Mouse (Mus musculus) R1 (cell line): ENCODE results near the gene Rgs3.

Experiments used
- DNase-seq: peaks from one replicate; pipeline ENCODE4 v3.0.0-alpha.2; 2018; ENCODE audit warnings: low read depth, low spot score

Rgs3 gene

GRCm38 (mm10) chr4:62627331-62627730, 67.7 kb downstream of the Rgs3 start:
- no peak for DNase-seq

- DNase-seq, result no peak
Observed at GRCm38 (mm10) chr4:62628547-62628946, 68.9 kb downstream of the Rgs3 start.

- DNase-seq, result no peak
Observed at GRCm38 (mm10) chr4:62629461-62629860, 69.8 kb downstream of the Rgs3 start.

- DNase-seq, result no peak
Observed at GRCm38 (mm10) chr4:62629905-62630304, 70.3 kb downstream of the Rgs3 start.

GRCm38 (mm10) chr4:62633243-62633642, 73.6 kb downstream of the Rgs3 start:
- DNase-seq, result no peak

GRCm38 (mm10) chr4:62634054-62634591, 74.5 kb downstream of the Rgs3 start:
- no peak for DNase-seq

GRCm38 (mm10) chr4:62634840-62635239, 75.2 kb downstream of the Rgs3 start:
- no peak for DNase-seq

GRCm38 (mm10) chr4:62636047-62636446, 76.4 kb downstream of the Rgs3 start:
- no peak for DNase-seq

- DNase-seq, result no peak
Observed at GRCm38 (mm10) chr4:62637856-62638604, 78.4 kb downstream of the Rgs3 start.

- no peak for DNase-seq
Observed at GRCm38 (mm10) chr4:62640496-62641229, 81.0 kb downstream of the Rgs3 start.

- no peak for DNase-seq
Observed at GRCm38 (mm10) chr4:62641230-62641589, 81.6 kb downstream of the Rgs3 start.

GRCm38 (mm10) chr4:62641656-62642055, 82.0 kb downstream of the Rgs3 start:
- no peak for DNase-seq

- DNase-seq, result no peak
Observed at GRCm38 (mm10) chr4:62643401-62643800, 83.8 kb downstream of the Rgs3 start.

- DNase-seq, result no peak
Observed at GRCm38 (mm10) chr4:62644031-62644793, 84.6 kb downstream of the Rgs3 start.

GRCm38 (mm10) chr4:62646556-62647248, 87.1 kb downstream of the Rgs3 start:
- no peak for DNase-seq

GRCm38 (mm10) chr4:62648848-62649247, 89.2 kb downstream of the Rgs3 start:
- no peak for DNase-seq

GRCm38 (mm10) chr4:62649536-62650230, 90.0 kb downstream of the Rgs3 start:
- no peak for DNase-seq

GRCm38 (mm10) chr4:62651179-62651760, 91.6 kb downstream of the Rgs3 start:
- DNase-seq, result no peak

- no peak for DNase-seq
Observed at GRCm38 (mm10) chr4:62652215-62652614, 92.6 kb downstream of the Rgs3 start.

- DNase-seq, result no peak
Observed at GRCm38 (mm10) chr4:62652921-62653757, 93.5 kb downstream of the Rgs3 start.
